Mouse (Mus musculus): ENCODE measurements around the gene Gm27235. TPM values are rescaled to one million over a fixed set of nuclear protein-coding genes. Genes with fewer than 3 reads are reported as not detected.

Gm27235 gene
- not detected for polyA plus RNA-seq (2017; shearing (Covaris generic))

GRCm38 (mm10) chr9:35790001-35790400 lies at the start of gene Gm27235, which contains the start of gene D730048I06Rik:
Gm27235 (minus strand) TSS chr9:35790101.
D730048I06Rik (minus strand) TSS chr9:35790112.

GRCm38 (mm10) chr9:35778009-35778408 lies 11.9 kb downstream of the Gm27235 start, which contains the start of gene Gm17727:
Gm17727 (minus strand) TSS chr9:35778109.

GRCm38 (mm10) chr9:35740749-35741148 lies 49.2 kb downstream of the Gm27235 start, which contains the start of gene Gm17677:
Gm17677 (plus strand) TSS chr9:35741049.

Other genes starting within 250 kb of the Gm27235 start
- under 1 TPM; 0.04 to 0.29 TPM for gene Ddx25, start 231.6 kb downstream of the Gm27235 start, polyA plus RNA-seq (2017; shearing (Covaris generic))
- 10 to 100 TPM; 25.3 to 36.8 TPM for gene Pus3, start 231.5 kb downstream of the Gm27235 start, polyA plus RNA-seq (2017; shearing (Covaris generic))
- gene Pate2, start 219.8 kb downstream of the Gm27235 start, polyA plus RNA-seq (2017; shearing (Covaris generic)), result under 1 TPM in 1 of 2 experiments, not detected in 1; 0.69 TPM
- 1 to 10 TPM; 5.5 to 7.8 TPM for gene Hyls1, start 219.7 kb downstream of the Gm27235 start, polyA plus RNA-seq (2017; shearing (Covaris generic))
- not detected for gene Pate4, start 178.2 kb downstream of the Gm27235 start, polyA plus RNA-seq (2017; shearing (Covaris generic))
- gene Pate3, start 141.9 kb downstream of the Gm27235 start, polyA plus RNA-seq (2017; shearing (Covaris generic)), result not detected
- gene Pate1, start 102.7 kb downstream of the Gm27235 start, polyA plus RNA-seq (2017; shearing (Covaris generic)), result under 1 TPM; 0.16 TPM
- not detected for gene Gm17677, start 49.1 kb downstream of the Gm27235 start, polyA plus RNA-seq (2017; shearing (Covaris generic))
- not detected for gene Gm17727, start 12.0 kb downstream of the Gm27235 start, polyA plus RNA-seq (2017; shearing (Covaris generic))
- not detected for gene D730048I06Rik, start within 50 bp of the Gm27235 start, polyA plus RNA-seq (2017; shearing (Covaris generic))
- gene 9230110F15Rik, start 54.0 kb upstream of the Gm27235 start, polyA plus RNA-seq (2017; shearing (Covaris generic)), result not detected
- not detected for gene 9230113P08Rik, start 118.3 kb upstream of the Gm27235 start, polyA plus RNA-seq (2017; shearing (Covaris generic))